25 mouse cellular contexts compared by ENCODE assay signal in the genomic region with DNA sequence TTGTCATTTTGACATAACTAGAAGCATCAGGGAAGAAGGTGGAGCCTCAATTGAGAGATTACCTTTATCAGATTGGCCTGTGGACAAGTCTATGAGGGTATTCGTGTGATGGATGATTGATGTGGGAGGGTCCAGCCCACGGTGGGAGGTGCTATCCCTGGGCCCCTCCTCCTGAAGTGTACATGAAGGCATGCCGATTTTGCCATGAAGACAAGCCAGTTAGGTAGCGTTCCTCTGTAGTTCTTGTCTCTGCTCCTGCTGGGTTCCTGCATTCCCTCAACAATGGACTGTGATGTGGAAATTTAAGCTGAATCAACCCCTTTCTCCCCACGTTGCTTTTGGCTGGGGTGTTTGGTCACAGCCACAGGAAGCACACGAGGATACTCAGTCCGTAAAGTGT.
"Had no signal": no experiment of that assay in that cellular context is flagged by ENCODE, and none has a peak within 500 bp of the region (broad histone marks: within the 10 kb centered on the region; RNA-seq: fewer than 3 reads in every experiment).

No protein-coding gene starts in this region.

- ATAC-seq: hindbrain, postnatal 0 days; intestine, embryonic 16.5 days; liver, embryonic 12.5 days had no signal

- H3K27me3 ChIP-seq: heart, embryonic 13.5 days; heart, embryonic 15.5 days; hindbrain, embryonic 15.5 days; kidney, embryonic 15.5 days; limb, embryonic 13.5 days; limb, embryonic 15.5 days had no signal

- H3K27ac ChIP-seq: heart, adult 2 months; hindbrain, embryonic 13.5 days; hindbrain, embryonic 15.5 days; hindbrain, postnatal 0 days; kidney, embryonic 15.5 days; kidney, postnatal 0 days; limb, embryonic 13.5 days; limb, embryonic 15.5 days; liver, embryonic 12.5 days had no signal

- H3K4me1 ChIP-seq: hindbrain, embryonic 13.5 days; hindbrain, embryonic 15.5 days; liver, embryonic 12.5 days had no signal

- H3K4me3 ChIP-seq: heart, adult 2 months; heart, embryonic 13.5 days; heart, embryonic 15.5 days; hindbrain, embryonic 13.5 days; hindbrain, embryonic 15.5 days; kidney, embryonic 15.5 days; limb, embryonic 13.5 days; limb, embryonic 15.5 days; liver, embryonic 12.5 days had no signal

- DNase-seq: gastrocnemius, postnatal 14 days; gastrocnemius, postnatal 36 days; heart, adult 11 months; heart, adult 2 months; heart, postnatal 14 days; heart, postnatal 36 days; kidney, adult 11 months; kidney, adult 2 months; kidney, adult 9 months; kidney, postnatal 14 days; kidney, postnatal 36 days; layer of hippocampus, adult 9-11 months; layer of hippocampus, postnatal 36 days; left cerebral cortex, postnatal 4 days had no signal

- H3K36me3 ChIP-seq: heart, embryonic 13.5 days; heart, embryonic 15.5 days; hindbrain, embryonic 13.5 days; hindbrain, embryonic 15.5 days; kidney, embryonic 15.5 days; limb, embryonic 13.5 days; limb, embryonic 15.5 days; liver, embryonic 12.5 days had no signal

- H3K9ac ChIP-seq: heart, embryonic 13.5 days; heart, embryonic 15.5 days; hindbrain, embryonic 13.5 days; hindbrain, embryonic 15.5 days; kidney, embryonic 15.5 days; limb, embryonic 13.5 days; limb, embryonic 15.5 days; liver, embryonic 12.5 days had no signal

- H3K9me3 ChIP-seq: heart, embryonic 13.5 days; heart, embryonic 15.5 days; hindbrain, embryonic 13.5 days; hindbrain, embryonic 15.5 days; kidney, embryonic 15.5 days; limb, embryonic 13.5 days; limb, embryonic 15.5 days; liver, embryonic 12.5 days had no signal
